16 mouse cellular contexts compared by ENCODE assay signal in the genomic region with DNA sequence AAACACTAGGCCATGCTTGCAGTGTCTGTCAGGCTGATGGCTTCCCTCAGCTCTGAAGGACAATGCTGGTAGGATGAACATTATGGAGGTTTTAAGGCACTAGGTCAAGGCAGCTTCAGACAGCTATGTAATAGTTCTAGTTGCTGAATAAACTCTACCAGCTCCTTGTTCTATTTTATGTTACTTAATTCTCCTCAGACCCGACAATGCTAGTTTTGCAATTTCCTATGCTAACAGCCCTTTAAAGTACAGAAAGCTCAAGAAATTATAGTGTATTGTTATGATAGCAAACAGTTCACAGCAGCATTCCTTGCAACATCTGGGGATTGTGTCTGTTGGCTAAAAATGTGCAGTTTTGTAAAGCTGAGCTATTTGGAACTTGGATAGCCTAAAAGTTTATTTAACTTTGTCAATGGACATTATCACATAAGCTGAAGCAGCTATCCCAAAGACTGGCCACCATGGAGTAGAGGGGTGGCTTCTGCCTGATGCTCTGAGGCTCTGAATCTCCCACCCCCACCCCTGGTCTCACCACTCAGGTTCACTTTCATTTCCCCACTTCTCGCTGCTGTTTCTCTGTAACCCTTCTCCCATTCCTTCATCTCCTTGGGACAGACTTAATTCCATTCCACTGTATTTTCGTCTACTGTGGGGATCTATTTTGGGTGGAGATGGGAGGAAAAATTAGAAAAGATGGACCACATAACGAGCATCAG. TPM values are rescaled to one million over a fixed set of nuclear protein-coding genes. Genes with fewer than 3 reads are reported as not detected.
"Had no signal": no experiment of that assay in that cellular context is flagged by ENCODE, and none has a peak within 500 bp of the region (broad histone marks: within the 10 kb centered on the region; RNA-seq: fewer than 3 reads in every experiment).

No protein-coding gene starts in this region.

- H3K4me3 ChIP-seq: limb, embryonic 10.5 days; liver, embryonic 12.5 days; lung, embryonic 15.5 days; neural tube, embryonic 12.5 days had no signal

- ATAC-seq: liver, embryonic 12.5 days had no signal

- H3K36me3 ChIP-seq: limb, embryonic 10.5 days; liver, embryonic 12.5 days; lung, embryonic 15.5 days; neural tube, embryonic 12.5 days had no signal

- H3K4me2 ChIP-seq: liver, embryonic 12.5 days; lung, embryonic 15.5 days; neural tube, embryonic 12.5 days had no signal

- H3K4me1 ChIP-seq: limb, embryonic 10.5 days; liver, embryonic 12.5 days; lung, embryonic 15.5 days; neural tube, embryonic 12.5 days had no signal

- H3K9me3 ChIP-seq: limb, embryonic 10.5 days; liver, embryonic 12.5 days; lung, embryonic 15.5 days; neural tube, embryonic 12.5 days had no signal

- DNase-seq: kidney, adult 18-20 months; kidney, postnatal 10 days; lung, postnatal 14 days; midbrain, embryonic 14.5 days; right cerebral cortex, postnatal 4 days; spleen, adult 18-20 months; thymus, postnatal 36 days had no signal

- H3K27me3 ChIP-seq: liver, embryonic 12.5 days; lung, embryonic 15.5 days; neural tube, embryonic 12.5 days had no signal

- H3K9ac ChIP-seq: liver, embryonic 12.5 days; lung, embryonic 15.5 days; neural tube, embryonic 12.5 days had no signal

- H3K27ac ChIP-seq: limb, embryonic 10.5 days; liver, embryonic 12.5 days; lung, embryonic 15.5 days; macrophage; neural tube, embryonic 12.5 days had no signal

RNA-seq across cellular contexts. Expression of a gene that starts 58.0 kb away (rescaled TPM):
- total RNA-seq: left cerebral cortex, adult 18-20 months; monocyte, adult 5-6 weeks had no signal
- polyA plus RNA-seq: kidney, embryonic 14.5 days; large intestine, adult 2 months; limb, embryonic 10.5 days; liver, embryonic 12.5 days; macrophage had no signal
